Mouse (Mus musculus) cerebellum, adult 9-10 months (tissue): ENCODE measurements at regions not wholly inside any gene's neighbourhood (a gene's known extent, or its start where the extent isn't known, plus 50 kb on each side); places are given as distances from the start of the nearest gene placed in this dataset.
A peak's percentile ranks its signal among the peaks of the same experiment; 100 is the strongest.
"Not testable (repeated sequence)": the region's sequence is repeated elsewhere in the genome, so short reads cannot be mapped to it uniquely, and the experiment has no call there.

Experiments
- DNase-seq: peaks from one replicate; pipeline ENCODE4 v3.0.0; 2022

GRCm38 (mm10) chr3:129386522-129386921, 54.0 kb upstream of the Enpep start:
- DNase-seq = no peak

DNA sequence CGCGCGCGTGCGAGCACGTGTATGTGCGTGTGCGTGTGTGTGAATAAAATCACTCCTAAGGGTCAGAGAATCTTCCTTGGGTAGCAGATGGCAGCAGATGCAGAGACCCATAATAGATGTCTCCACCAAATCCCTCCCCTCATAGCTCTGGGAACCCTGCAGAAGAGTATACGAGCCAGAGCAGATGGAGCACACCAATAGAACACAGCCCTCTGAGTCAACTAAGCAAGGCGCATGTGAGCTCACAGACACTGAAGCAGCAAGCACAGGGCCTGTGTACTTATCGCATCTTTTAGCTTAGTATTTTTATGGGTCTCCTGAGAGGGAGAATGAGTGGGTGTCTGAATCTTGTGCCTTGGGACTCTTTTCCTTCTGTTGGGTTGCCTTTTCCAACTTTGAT, 58.0 kb upstream of the Enpep start:
- no peak for DNase-seq

DNA sequence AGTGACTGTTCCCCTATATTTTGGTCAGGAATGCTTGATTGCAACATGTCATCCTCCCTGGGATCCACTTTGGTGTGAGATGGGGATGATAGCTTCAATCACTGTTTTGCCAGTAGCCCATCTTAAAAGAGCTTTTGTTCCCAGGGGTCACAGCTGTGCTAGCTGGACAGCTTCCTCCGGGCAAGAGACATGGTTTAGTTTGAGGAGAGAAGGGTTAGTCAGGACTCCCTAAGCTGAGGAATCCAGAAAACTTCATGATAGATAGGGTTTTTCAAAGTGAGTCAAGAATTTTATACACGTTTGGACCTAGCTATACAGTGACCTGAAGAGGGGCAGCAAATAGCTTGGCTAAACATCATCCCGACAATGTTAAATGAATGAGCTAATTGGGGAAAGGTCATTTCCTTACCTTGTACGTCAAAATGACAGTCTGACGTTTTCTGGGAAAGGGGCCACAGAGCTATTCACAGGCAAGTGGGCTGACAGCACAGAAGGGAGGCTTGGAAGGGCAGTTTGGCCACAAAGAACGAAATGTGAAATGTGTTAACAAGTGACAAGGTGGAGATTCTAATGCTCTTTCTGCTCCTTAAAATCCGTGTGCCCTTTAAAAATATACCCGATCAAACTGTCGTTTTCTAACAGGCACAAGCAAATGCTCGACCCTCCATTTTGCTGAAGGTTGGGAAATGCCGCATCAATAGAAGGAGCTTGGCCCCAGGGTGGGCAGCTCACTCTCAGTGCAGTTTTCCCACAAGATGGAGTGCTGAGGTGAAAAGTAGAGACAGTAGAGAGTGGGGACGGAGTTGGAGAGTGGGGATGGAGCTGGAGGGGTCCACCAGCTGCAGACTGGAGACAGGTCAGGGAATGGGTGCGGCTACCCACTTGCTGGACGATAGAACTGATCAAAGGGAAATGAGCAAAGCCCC, 59.6 kb upstream of the Enpep start:
- no peak for DNase-seq

DNA sequence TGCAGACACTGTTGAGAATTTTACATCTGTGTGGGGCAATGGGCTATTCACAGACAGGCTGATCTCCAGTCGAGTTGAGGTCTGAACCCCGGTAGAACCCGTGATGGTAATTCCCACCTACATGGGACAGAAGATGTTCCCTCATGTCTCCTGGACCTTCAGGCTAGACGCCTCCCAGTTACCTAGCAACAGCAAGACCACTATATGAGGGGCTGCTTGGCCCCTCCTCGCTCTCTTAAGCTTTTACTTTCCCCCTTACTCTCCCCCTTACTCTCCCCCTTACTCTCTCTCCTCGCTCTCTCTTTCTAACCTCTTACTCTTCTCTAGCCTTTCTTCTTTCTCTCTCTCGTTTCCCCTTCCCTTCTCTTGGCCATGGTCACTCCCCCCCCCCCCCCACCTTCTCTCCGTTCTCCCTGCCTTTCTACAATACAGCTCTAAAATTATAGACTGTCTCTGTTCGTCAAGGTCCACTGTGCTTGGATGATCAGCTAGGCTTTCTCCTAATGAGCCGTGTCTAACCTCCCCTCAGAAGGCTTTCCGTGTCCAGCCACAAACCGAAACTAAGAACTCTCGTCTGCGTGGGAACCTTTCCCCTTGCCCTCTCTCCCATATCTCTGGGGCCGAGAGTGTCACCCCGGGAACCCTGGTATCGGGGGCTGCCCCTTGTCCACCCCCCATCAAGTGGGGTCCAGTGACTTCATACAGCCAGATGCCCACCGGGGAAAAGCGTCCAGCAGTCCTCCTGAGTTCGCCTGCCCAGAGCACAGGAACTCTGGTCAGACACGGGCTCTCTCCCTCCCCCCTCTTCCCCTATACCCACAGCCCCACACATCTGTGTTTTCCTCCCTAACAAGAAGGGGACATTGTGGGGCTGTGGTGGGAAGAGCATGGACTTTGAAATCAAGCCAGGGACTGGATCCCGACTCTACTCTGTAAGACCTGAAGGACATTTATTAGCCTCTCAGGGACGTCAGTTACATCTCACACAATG, 60.6 kb upstream of the Enpep start:
- no peak for DNase-seq

DNA sequence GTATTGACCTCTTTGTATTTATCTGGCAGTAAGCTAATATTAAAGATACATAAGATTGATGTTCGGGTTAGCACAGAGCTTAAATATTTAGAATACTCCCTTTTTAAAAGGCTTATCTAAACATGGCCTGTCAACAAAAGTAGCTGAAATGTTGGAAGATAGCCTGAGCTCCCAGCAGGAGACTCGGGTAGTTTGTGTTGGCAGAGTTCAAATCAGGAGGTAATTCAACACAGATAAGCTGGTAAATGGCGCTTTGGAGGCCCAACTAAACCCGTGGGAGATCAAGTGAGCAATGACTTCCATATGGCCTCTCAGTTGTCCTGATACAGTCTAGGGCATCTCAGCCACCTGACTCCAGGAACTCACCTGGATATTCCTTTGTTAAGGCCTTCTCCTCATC, 65.0 kb upstream of the Enpep start:
- DNase-seq = peak; percentile 19

- no peak for DNase-seq
Measured at GRCm38 (mm10) chr3:129400092-129400924, 67.8 kb upstream of the Enpep start.

DNA sequence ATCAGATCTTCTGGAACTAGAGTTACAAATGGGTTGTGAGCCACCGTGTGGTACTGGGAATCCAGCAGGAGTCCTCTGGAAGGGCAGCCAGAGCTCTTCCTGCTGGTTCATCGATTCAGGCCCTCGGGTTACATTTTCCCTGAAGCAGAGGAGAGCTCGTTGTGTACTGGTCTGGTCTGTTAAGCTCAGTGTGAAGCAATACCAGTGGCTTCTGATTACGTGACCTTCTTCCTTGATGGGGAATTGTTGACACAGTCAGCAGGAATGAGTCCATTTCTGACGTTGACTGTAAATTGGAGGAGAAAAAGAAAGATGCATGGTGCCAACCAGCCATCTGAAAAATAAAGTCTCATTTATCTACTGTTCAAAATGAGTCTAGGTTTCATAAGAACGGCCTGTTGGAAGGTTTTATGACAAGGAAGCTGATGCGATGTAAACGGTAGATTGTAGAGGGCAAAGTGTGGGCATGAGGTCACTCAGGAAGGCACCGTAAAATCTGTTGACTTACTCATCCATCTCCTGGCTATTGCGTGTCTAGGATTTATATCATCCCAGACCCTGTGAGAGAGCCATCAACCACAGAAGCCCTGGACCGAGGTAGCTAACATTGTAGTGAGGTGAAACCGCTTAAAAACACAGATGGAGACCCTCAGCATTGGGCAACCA, 79.0 kb upstream of the Enpep start:
- DNase-seq = no peak

DNA sequence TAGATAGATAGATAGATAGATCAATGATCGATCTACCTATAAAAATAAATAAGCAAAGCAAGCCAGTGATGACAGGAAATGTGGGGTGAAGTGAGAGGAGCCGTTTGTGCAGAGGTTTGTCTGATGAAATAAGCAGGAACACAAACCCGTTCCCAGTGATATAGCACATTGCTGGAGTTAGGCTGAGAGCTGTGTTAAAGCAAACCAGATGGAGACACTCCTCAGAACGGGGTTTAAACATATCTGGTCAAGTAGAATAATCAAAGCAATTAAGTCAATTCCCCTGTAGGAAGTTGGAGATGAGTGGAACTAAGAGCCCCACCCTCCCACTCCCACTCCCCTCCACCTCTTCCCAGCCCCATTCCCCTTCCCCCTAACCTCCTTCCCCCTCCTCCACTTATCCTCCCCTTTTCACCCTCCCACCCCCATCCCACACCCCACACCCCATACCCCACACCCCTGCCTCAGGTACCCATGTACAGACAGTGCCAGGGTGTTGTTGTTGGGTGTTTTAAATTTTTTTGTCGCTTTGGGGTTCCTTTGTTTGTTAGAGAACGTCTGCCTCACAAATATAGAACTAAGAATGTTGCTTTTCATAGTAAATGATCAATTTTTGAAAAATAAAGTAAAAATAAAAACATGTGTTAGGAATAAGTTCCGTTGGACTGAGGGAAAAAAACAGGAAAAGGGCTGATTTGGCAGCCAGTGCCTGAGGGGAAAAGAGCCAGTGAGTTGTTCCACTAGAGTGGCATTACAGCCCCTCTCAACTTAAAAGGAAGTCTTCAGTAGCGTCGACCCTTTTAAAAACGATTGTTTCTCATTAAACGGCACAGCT, 79.8 kb upstream of the Enpep start:
- DNase-seq = no peak

DNA sequence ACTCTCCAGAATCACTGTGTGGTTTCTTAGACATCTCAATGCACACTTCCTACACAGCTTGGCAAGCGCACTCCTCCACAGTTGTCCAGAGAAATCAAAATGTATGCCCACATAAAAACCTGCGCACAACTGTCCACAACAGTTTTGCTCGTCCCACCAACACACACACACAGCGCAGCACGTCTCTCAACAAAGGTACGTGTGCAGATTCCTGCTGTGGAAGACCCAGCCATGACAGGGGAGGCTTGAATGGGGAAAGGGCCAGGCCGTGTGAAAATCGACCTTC, 80.4 kb upstream of the Enpep start:
- DNase-seq = no peak

GRCm38 (mm10) chr3:129415656-129416055, 83.1 kb upstream of the Enpep start:
- DNase-seq = no peak

DNA sequence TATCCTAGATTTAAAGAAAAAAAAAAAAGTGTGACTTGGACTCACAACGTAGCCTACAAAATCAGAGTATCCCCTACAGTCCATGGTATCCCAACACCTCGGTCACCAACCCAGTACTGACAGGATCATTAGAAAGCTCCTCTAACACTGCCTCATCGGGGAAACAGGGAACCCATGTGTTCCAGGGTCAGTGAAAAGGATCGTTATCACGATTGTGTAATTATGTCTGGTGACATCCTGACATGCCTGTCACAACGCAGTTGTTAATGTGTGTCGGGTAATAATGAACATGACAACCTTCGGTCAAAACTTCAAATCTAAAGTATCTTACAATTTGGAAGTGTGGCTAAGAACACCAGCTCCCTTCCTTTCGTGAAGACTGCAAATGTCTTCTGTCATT, 83.8 kb upstream of the Enpep start:
- DNase-seq = no peak

GRCm38 (mm10) chr3:129421620-129422239, 89.2 kb upstream of the Enpep start:
- DNase-seq = not testable (repeated sequence)

DNA sequence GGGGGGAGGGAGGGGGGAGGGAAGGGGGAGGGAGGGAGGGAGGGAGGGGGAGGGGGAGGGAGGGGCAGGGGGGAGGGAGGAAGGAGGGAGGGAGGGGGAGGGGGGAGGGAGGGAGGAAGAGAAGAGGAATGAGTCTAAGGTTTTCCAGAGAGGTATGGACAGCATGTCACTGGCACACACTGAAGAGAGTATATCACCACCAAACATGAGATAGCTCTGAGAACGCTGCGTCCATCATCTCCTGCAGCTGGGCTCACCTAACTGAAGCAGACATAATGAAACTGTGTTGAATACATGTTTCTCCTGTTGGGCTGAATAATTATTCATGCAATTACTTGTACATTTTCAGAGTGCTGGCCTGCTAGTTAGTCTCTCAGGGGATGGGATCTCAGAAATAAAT, 96.2 kb upstream of the Enpep start:
- DNase-seq = no peak

GRCm38 (mm10) chr3:129429161-129430111, 96.9 kb upstream of the Enpep start:
- DNase-seq = peak; percentile 9

DNA sequence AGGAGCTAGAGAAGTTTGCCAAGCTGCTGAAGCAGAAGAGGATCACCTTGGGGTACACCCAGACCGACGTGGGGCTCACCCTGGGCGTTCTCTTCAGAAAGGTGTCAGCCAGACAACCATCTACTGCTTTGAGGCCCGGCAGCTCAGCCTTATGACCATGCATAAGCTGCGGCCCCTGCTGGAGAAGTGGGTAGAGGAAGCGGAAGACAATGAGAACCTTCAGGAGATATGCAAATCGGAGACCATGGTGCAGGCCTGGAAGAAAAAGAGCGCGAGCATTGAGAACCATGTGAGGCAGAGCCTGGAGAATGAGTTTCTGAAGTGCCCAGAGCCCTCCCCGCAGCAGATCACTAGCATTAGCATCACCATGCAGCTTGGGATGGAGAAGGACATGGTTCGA, 98.1 kb upstream of the Elovl6 start:
- no peak for DNase-seq

DNA sequence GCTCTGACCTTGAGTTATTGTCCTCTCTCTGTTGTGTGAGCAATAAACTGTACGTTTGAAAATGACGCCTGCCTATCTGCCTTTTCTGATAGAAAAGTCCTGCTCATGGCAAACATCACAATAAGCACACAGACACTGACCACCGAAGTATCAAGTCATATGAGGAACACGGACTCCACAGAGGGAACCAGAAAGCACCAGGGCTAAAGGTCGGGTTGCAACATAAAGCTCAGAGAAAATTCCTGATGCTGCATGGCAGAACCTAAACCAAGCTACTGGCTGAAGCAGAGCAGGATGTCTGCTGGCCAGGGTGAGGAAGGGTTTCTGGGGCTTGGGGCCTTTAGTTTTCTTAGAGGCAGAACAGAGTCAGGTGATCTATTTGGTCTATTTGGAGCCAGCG, 94.5 kb upstream of the Elovl6 start:
- DNase-seq = no peak

- no peak for DNase-seq
Measured at GRCm38 (mm10) chr3:129442756-129443155, 89.4 kb upstream of the Elovl6 start.

DNA sequence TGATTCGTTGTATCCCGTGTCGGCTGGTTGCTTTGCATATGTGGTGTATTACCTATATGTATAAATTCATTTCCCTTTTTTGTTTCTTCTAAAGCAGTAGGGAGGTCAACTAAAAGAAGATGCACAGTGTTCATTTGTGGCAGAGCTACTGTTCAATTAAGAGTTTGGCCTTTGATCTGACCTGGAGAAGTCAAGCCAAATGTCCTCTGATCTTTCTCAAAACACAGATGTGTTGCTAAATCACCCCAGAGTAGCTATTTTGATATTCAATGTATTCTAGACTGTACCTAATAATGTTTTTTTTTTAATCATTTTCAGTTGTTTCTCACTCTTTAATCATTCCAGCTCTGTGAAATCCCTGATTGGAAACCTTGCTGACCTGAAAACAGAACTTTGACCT, 87.9 kb upstream of the Elovl6 start:
- no peak for DNase-seq

DNA sequence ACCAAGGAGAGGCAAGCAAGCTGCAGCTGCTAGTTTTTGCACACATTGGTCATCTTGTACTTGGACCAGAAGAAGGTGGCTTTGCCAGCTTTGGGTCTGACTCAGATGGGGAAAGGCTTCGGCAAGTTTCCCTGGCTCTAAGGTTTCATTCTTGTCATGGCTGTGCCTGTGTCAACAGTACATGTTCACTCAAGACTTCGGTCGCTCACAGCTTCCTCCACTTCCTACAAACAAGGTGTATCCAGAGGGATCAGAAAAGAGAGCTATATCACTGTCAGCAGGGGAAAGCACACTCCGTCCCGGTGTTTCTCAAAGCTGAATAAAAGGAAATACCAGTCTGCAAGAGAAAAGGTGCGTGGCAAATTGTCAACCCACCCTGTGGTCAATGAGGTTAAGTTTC, 86.2 kb upstream of the Elovl6 start:
- no peak for DNase-seq

DNA sequence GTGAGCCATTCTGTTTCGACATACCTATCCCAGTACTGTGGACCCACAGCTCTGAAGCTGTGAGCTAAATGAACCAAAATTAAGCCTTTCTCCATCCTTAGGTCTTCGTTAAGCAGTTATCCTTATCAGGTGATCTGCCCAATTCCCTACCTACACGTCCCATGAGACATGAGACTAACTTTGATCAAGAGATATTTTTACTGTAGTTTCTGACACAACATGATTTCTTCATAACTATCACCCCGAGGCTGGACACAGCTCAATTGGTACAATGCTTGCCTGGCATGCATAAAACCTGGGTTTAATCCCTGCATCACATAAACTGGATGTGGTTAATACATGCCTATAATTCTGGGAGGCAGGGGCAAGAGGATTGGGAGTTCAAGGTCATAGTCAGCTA, 82.2 kb upstream of the Elovl6 start:
- DNase-seq = no peak
